Comparison of ENCODE assay signal across 11 mouse cellular contexts in genomic region chr4:155214793-155215192, GRCm38 (mm10). TPM values are rescaled to one million over a fixed set of nuclear protein-coding genes. Genes with fewer than 3 reads are reported as not detected.
DNase-seq lines count a peak whose midpoint lies in the region; ATAC-seq and TF ChIP-seq lines count a peak whose summit lies in the region.
"Had no signal": no experiment of that assay in that cellular context is flagged by ENCODE, and none has a peak within 500 bp of the region (broad histone marks: within the 10 kb centered on the region; RNA-seq: fewer than 3 reads in every experiment).

No protein-coding gene starts in this region.

- H3K27ac ChIP-seq in heart, embryonic 13.5 days (replicated peaks): peak overlapping the region; percentile 72; the same call in 1 of the 2 replicates
- no peak overlapping the region for H3K27ac ChIP-seq in midbrain, embryonic 12.5 days (replicated peaks)
- no peak overlapping the region for H3K27ac ChIP-seq in midbrain, embryonic 14.5 days (replicated peaks; ENCODE audit: low read depth, low read length)
- no peak overlapping the region for H3K27ac ChIP-seq in forebrain, postnatal 0 days (ENCODE audit: low read depth, low read length)
- H3K27ac ChIP-seq in limb, embryonic 15.5 days: 0 out of 2 replicates have a peak overlapping the region, but pooled peaks have one; percentile 73

- no peak for DNase-seq in heart, adult 8-10 months (ENCODE audit: low spot score)
- no peak for DNase-seq in midbrain, embryonic 14.5 days
- DNase-seq in forebrain, postnatal 0 days: no peak
- no peak for DNase-seq in urinary bladder, postnatal 25 days (ENCODE audit: low spot score)
- DNase-seq in spleen, adult 12 weeks (ENCODE audit: low spot score): no peak
- DNase-seq: kidney, adult 11 months; layer of hippocampus, postnatal 36 days; thymus, postnatal 14 days had no signal

- WGBS in heart, embryonic 13.5 days: 85% methylated on average over 10 of the region's 10 CpGs
- WGBS in midbrain, embryonic 12.5 days: 80% methylated on average over 10 of the region's 10 CpGs
- WGBS in midbrain, embryonic 14.5 days: 76% methylated on average over 10 of the region's 10 CpGs
- 64% methylated on average over 10 of the region's 10 CpGs for WGBS in forebrain, postnatal 0 days
- WGBS in limb, embryonic 15.5 days: 66% methylated on average over 10 of the region's 10 CpGs

- H3K4me1 ChIP-seq in heart, embryonic 13.5 days: peaks cover 99% of the 10 kb centered on the region
- peaks cover 76% of the 10 kb centered on the region for H3K4me1 ChIP-seq in midbrain, embryonic 12.5 days
- H3K4me1 ChIP-seq in midbrain, embryonic 14.5 days (ENCODE audit: control insufficient read depth, insufficient read depth, low read length): peaks cover 63% of the 10 kb centered on the region
- H3K4me1 ChIP-seq in forebrain, postnatal 0 days (ENCODE audit: insufficient read depth): peaks cover 55% of the 10 kb centered on the region
- H3K4me1 ChIP-seq in limb, embryonic 15.5 days: peaks cover 84% of the 10 kb centered on the region

- no peak for ATAC-seq in heart, embryonic 13.5 days (ENCODE audit: extremely low read depth, insufficient number of reproducible peaks, low FRiP score, low TSS enrichment)
- no peak for ATAC-seq in midbrain, embryonic 12.5 days (ENCODE audit: low FRiP score, low read depth)
- ATAC-seq in midbrain, embryonic 14.5 days (ENCODE audit: low FRiP score, low TSS enrichment): no peak
- ATAC-seq in forebrain, postnatal 0 days: no peak
- ATAC-seq in limb, embryonic 15.5 days (ENCODE audit: insufficient number of reproducible peaks, low FRiP score, low TSS enrichment, low read depth): no peak

- no peaks in the 10 kb centered on the region for H3K27me3 ChIP-seq in heart, embryonic 13.5 days (replicated peaks)
- H3K27me3 ChIP-seq in midbrain, embryonic 12.5 days: no peaks in the 10 kb centered on the region
- H3K27me3 ChIP-seq in midbrain, embryonic 14.5 days (ENCODE audit: control insufficient read depth, insufficient read depth, low read length): no peaks in the 10 kb centered on the region
- no peaks in the 10 kb centered on the region for H3K27me3 ChIP-seq in forebrain, postnatal 0 days (ENCODE audit: insufficient read depth, low read length)
- no peaks in the 10 kb centered on the region for H3K27me3 ChIP-seq in limb, embryonic 15.5 days

- H3K4me2 ChIP-seq in heart, embryonic 13.5 days: peak overlapping the region; percentile 97; the same call in 1 of the 2 replicates
- no peak overlapping the region for H3K4me2 ChIP-seq in midbrain, embryonic 12.5 days (replicated peaks)
- H3K4me2 ChIP-seq in midbrain, embryonic 14.5 days (ENCODE audit: low read length): no peak overlapping the region
- peak overlapping the region; percentile 27 for H3K4me2 ChIP-seq in forebrain, postnatal 0 days (ENCODE audit: low read depth)
- H3K4me2 ChIP-seq in limb, embryonic 15.5 days: no peak overlapping the region

- H3K9me3 ChIP-seq in heart, embryonic 13.5 days: no peaks in the 10 kb centered on the region
- no peaks in the 10 kb centered on the region for H3K9me3 ChIP-seq in midbrain, embryonic 12.5 days
- no peaks in the 10 kb centered on the region for H3K9me3 ChIP-seq in midbrain, embryonic 14.5 days (ENCODE audit: control insufficient read depth, low read length)
- no peaks in the 10 kb centered on the region for H3K9me3 ChIP-seq in forebrain, postnatal 0 days (ENCODE audit: low read length)
- no peaks in the 10 kb centered on the region for H3K9me3 ChIP-seq in limb, embryonic 15.5 days

- TF ChIP-seq CTCF in forebrain, postnatal 0 days (IDR thresholded peaks at IDR 0.05; ENCODE audit: low read depth): no peak

- peak overlapping the region; percentile 33; the same call in 1 of the 2 replicates for H3K9ac ChIP-seq in heart, embryonic 13.5 days
- H3K9ac ChIP-seq in midbrain, embryonic 12.5 days (replicated peaks): 0 out of 2 replicates have a peak overlapping the region, but pooled peaks have one; percentile 8
- no peak overlapping the region for H3K9ac ChIP-seq in midbrain, embryonic 14.5 days (replicated peaks; ENCODE audit: low read length)
- H3K9ac ChIP-seq in forebrain, postnatal 0 days: no peak overlapping the region
- no peak overlapping the region for H3K9ac ChIP-seq in limb, embryonic 15.5 days

- 0 out of 2 replicates have a peak overlapping the region, but pooled peaks have one; percentile 17 for H3K4me3 ChIP-seq in heart, embryonic 13.5 days
- H3K4me3 ChIP-seq in midbrain, embryonic 12.5 days: no peak overlapping the region
- H3K4me3 ChIP-seq in midbrain, embryonic 14.5 days (replicated peaks; ENCODE audit: low read depth, low read length): no peak overlapping the region
- no peak overlapping the region for H3K4me3 ChIP-seq in forebrain, postnatal 0 days (ENCODE audit: low read depth, low read length)
- no peak overlapping the region for H3K4me3 ChIP-seq in limb, embryonic 15.5 days

- peaks cover 17% of the 10 kb centered on the region for H3K36me3 ChIP-seq in heart, embryonic 13.5 days
- H3K36me3 ChIP-seq in midbrain, embryonic 12.5 days: no peaks in the 10 kb centered on the region
- 0 out of 2 replicates have a peak, but pooled peaks cover 3% of the 10 kb centered on the region for H3K36me3 ChIP-seq in midbrain, embryonic 14.5 days (ENCODE audit: control insufficient read depth, insufficient read depth, low read length)
- no peaks in the 10 kb centered on the region for H3K36me3 ChIP-seq in forebrain, postnatal 0 days (ENCODE audit: insufficient read depth)
- H3K36me3 ChIP-seq in limb, embryonic 15.5 days: peaks cover 26% of the 10 kb centered on the region

RNA-seq across cellular contexts. Expression of gene Ski, which starts 7.6 kb away (rescaled TPM):
- polyA plus RNA-seq in heart, embryonic 13.5 days (2015; fragmentation: Nextera tagmentation; extraction: Ambion mirVana): 10.1 and 10.2 TPM in 2 replicates
- 10 to 100 TPM; 44.5 to 53.3 (median 49.0) TPM for total RNA-seq in heart, adult 8-10 months (2022)
- polyA plus RNA-seq in midbrain, embryonic 12.5 days (2016; fragmentation: Nextera tagmentation; extraction: Ambion mirVana): 11.2 and 12.2 TPM in 2 replicates
- polyA plus RNA-seq in midbrain, embryonic 14.5 days (2014; fragmentation: Nextera tagmentation; extraction: Ambion mirVana): 14.3 and 15.4 TPM in 2 replicates
- 66.9 and 68.7 TPM in 2 replicates for total RNA-seq in forebrain, postnatal 0 days (2014; rRNA removed)
- polyA plus RNA-seq in forebrain, postnatal 0 days (2015; fragmentation: Nextera tagmentation; extraction: Ambion mirVana): 11.7 and 12.2 TPM in 2 replicates
- polyA plus RNA-seq in limb, embryonic 15.5 days (2015; fragmentation: Nextera tagmentation; extraction: Ambion mirVana): 25.2 and 26.8 TPM in 2 replicates

RNA-seq across cellular contexts. Expression of gene Faap20, which starts 34.8 kb away (rescaled TPM):
- 63.2 and 71.1 TPM in 2 replicates for polyA plus RNA-seq in heart, embryonic 13.5 days (2015; fragmentation: Nextera tagmentation; extraction: Ambion mirVana)
- total RNA-seq in heart, adult 8-10 months (2022): 10 to 100 TPM; 12.4 to 17.8 (median 15.9) TPM
- polyA plus RNA-seq in midbrain, embryonic 12.5 days (2016; fragmentation: Nextera tagmentation; extraction: Ambion mirVana): 102 TPM in 2 replicates
- polyA plus RNA-seq in midbrain, embryonic 14.5 days (2014; fragmentation: Nextera tagmentation; extraction: Ambion mirVana): 74.1 and 85.6 TPM in 2 replicates
- total RNA-seq in forebrain, postnatal 0 days (2014; rRNA removed): 48.7 and 51.8 TPM in 2 replicates
- 59.9 and 60.7 TPM in 2 replicates for polyA plus RNA-seq in forebrain, postnatal 0 days (2015; fragmentation: Nextera tagmentation; extraction: Ambion mirVana)
- 74.0 and 76.2 TPM in 2 replicates for polyA plus RNA-seq in limb, embryonic 15.5 days (2015; fragmentation: Nextera tagmentation; extraction: Ambion mirVana)

Comparison
In these comparisons a context has a peak if more than half of its experiments do, and no peak if none do; other contexts are left out.
1. H3K9ac ChIP-seq: peak in heart, embryonic 13.5 days (single experiment) and midbrain, embryonic 12.5 days (single experiment); none in midbrain, embryonic 14.5 days (single experiment), forebrain, postnatal 0 days (single experiment) and limb, embryonic 15.5 days (single experiment).
2. H3K27ac ChIP-seq: peak in heart, embryonic 13.5 days (single experiment) and limb, embryonic 15.5 days (single experiment); none in midbrain, embryonic 12.5 days (single experiment), midbrain, embryonic 14.5 days (single experiment) and forebrain, postnatal 0 days (single experiment).
3. H3K4me2 ChIP-seq: peak in heart, embryonic 13.5 days (single experiment) and forebrain, postnatal 0 days (single experiment); none in midbrain, embryonic 12.5 days (single experiment), midbrain, embryonic 14.5 days (single experiment) and limb, embryonic 15.5 days (single experiment).